Mouse (Mus musculus): ENCODE measurements around the gene E2f2.

Gene E2f2

GRCm38 (mm10) chr4:136144927-136145292 lies 27.3 kb upstream of the E2f2 start:
- DNase-seq: no peak

GRCm38 (mm10) chr4:136145362-136145885 lies 26.8 kb upstream of the E2f2 start:
- no peak for DNase-seq

- DNase-seq: peak in 1 of 2 experiments; percentile 40
Measured at GRCm38 (mm10) chr4:136145991-136146711, 26.0 kb upstream of the E2f2 start.

GRCm38 (mm10) chr4:136146712-136147154 lies 25.5 kb upstream of the E2f2 start:
- peak; percentile 27 to 71 for DNase-seq

- DNase-seq: peak; percentile 86 to 96
Measured at GRCm38 (mm10) chr4:136147436-136148135, 24.6 kb upstream of the E2f2 start.

GRCm38 (mm10) chr4:136148342-136149044 lies 23.7 kb upstream of the E2f2 start:
- peak; percentile 72 to 91 for DNase-seq

GRCm38 (mm10) chr4:136149045-136149379 lies 23.2 kb upstream of the E2f2 start:
- no peak for DNase-seq

GRCm38 (mm10) chr4:136149734-136150133 lies 22.5 kb upstream of the E2f2 start:
- peak; percentile 67 to 76 for DNase-seq

- peak in 1 of 2 experiments; percentile 41 for DNase-seq
Measured at GRCm38 (mm10) chr4:136150596-136150995, 21.6 kb upstream of the E2f2 start.

GRCm38 (mm10) chr4:136152821-136153220 lies 19.4 kb upstream of the E2f2 start:
- no peak for DNase-seq

- no peak for DNase-seq
Measured at GRCm38 (mm10) chr4:136154462-136154861, 17.7 kb upstream of the E2f2 start.

- DNase-seq: peak in 1 of 2 experiments; percentile 32
Measured at GRCm38 (mm10) chr4:136158498-136158897, 13.7 kb upstream of the E2f2 start.

- DNase-seq: peak; percentile 78 to 81
Measured at GRCm38 (mm10) chr4:136159802-136160397, 12.3 kb upstream of the E2f2 start.

GRCm38 (mm10) chr4:136163448-136163847 lies 8.7 kb upstream of the E2f2 start:
- DNase-seq: peak; percentile 83 to 87

GRCm38 (mm10) chr4:136164981-136165380 lies 7.2 kb upstream of the E2f2 start:
- no peak for DNase-seq

GRCm38 (mm10) chr4:136167701-136168100 lies 4.5 kb upstream of the E2f2 start:
- no peak for DNase-seq

- no peak for DNase-seq
Measured at GRCm38 (mm10) chr4:136170401-136170800, 1.8 kb upstream of the E2f2 start.

GRCm38 (mm10) chr4:136171455-136171854 lies 739 bp upstream of the E2f2 start:
- no peak for DNase-seq

GRCm38 (mm10) chr4:136172542-136173209 lies 482 bp downstream of the E2f2 start:
- DNase-seq: peak; percentile 79 to 85

GRCm38 (mm10) chr4:136173210-136173715 lies 1.1 kb downstream of the E2f2 start:
- no peak for DNase-seq

GRCm38 (mm10) chr4:136174216-136175193 lies 2.3 kb downstream of the E2f2 start:
- DNase-seq: no peak

Data from kidney, postnatal 25 days (tissue).